Mouse (Mus musculus) cerebellum, adult (tissue): ENCODE measurements at regions not wholly inside any gene's neighbourhood (a gene's known extent, or its start where the extent isn't known, plus 50 kb on each side); places are given as distances from the start of the nearest gene placed in this dataset.

Experiments
- ATAC-seq: cut with Nextera tagmentation; 2 replicates; pipeline ENCODE4 v1.9.2; 2017; ENCODE audit warnings: mild to moderate bottlenecking, moderate library complexity, mixed read lengths; ENCODE audit not compliant: insufficient number of reproducible peaks, low FRiP score, low TSS enrichment

- no peak for ATAC-seq
These were observed 120.0 kb upstream of the Erbb4 start for GRCm38 (mm10) chr1:69227864-69228263.

- ATAC-seq: no peak
These were observed 105.1 kb upstream of the Erbb4 start for GRCm38 (mm10) chr1:69212896-69213500.

- no peak for ATAC-seq
These were observed 94.9 kb upstream of the Erbb4 start for GRCm38 (mm10) chr1:69202745-69203144.

GRCm38 (mm10) chr1:69165202-69165601, 57.3 kb upstream of the Erbb4 start:
- no peak for ATAC-seq
